In the genomic region with DNA sequence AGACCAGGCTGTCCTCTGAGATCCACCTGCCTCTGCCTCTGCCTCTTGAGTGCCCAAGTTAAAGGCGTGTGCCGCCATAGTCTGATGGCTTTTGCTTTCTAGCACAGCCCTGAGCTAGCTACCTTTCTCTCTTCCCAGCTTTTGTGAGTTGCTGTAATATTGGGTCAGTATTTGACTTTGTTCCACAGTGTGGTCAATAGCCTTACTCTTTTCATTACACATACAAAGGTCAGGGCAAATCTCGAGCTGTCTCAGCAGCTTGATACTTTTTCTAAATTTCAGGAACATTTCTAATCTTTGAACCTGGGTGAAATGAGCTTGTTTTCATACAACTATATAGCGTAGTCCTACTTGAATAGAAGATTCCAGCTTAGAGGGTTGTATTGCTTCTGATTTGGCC, we compare ENCODE assay signal across 10 mouse cellular contexts. TPM values are rescaled to one million over a fixed set of nuclear protein-coding genes. Genes with fewer than 3 reads are reported as not detected.
DNase-seq lines count a peak whose midpoint lies in the region; ATAC-seq and TF ChIP-seq lines count a peak whose summit lies in the region.
"Had no signal": no experiment of that assay in that cellular context is flagged by ENCODE, and none has a peak within 500 bp of the region (broad histone marks: within the 10 kb centered on the region; RNA-seq: fewer than 3 reads in every experiment).

No protein-coding gene starts in this region.

- no peak for TF ChIP-seq POLR2A in myocyte (IDR thresholded peaks at IDR 0.05; ENCODE audit: insufficient read length, low read depth)

- H3K36me3 ChIP-seq in lung, embryonic 16.5 days (ENCODE audit: control insufficient read depth, insufficient read depth, low read length) = peaks cover 8% of the 10 kb centered on the region
- peaks cover 31% of the 10 kb centered on the region for H3K36me3 ChIP-seq in forebrain, embryonic 13.5 days (ENCODE audit: poor library complexity, severe bottlenecking)
- H3K36me3 ChIP-seq in intestine, embryonic 15.5 days = peaks cover 4% of the 10 kb centered on the region
- peaks cover 23% of the 10 kb centered on the region for H3K36me3 ChIP-seq in myocyte (ENCODE audit: control insufficient read depth, insufficient read depth)

- H3K27ac ChIP-seq in lung, embryonic 16.5 days (ENCODE audit: low read length) = no peak overlapping the region
- H3K27ac ChIP-seq in forebrain, embryonic 13.5 days = no peak overlapping the region
- no peak overlapping the region for H3K27ac ChIP-seq in intestine, embryonic 15.5 days
- H3K27ac ChIP-seq: liver, embryonic 14.5 days had no signal

- H3K9ac ChIP-seq in lung, embryonic 16.5 days (ENCODE audit: low read length) = no peak overlapping the region
- H3K9ac ChIP-seq in forebrain, embryonic 13.5 days = no peak overlapping the region
- H3K9ac ChIP-seq in intestine, embryonic 15.5 days = no peak overlapping the region
- H3K9ac ChIP-seq: liver, embryonic 14.5 days had no signal

- H3K9me3 ChIP-seq in lung, embryonic 16.5 days (ENCODE audit: control insufficient read depth, low read length) = no peaks in the 10 kb centered on the region
- H3K9me3 ChIP-seq in forebrain, embryonic 13.5 days (replicated peaks) = no peaks in the 10 kb centered on the region
- H3K9me3 ChIP-seq in intestine, embryonic 15.5 days = no peaks in the 10 kb centered on the region

- H3ac ChIP-seq in myocyte (ENCODE audit: control insufficient read depth, insufficient read length) = no peak overlapping the region

- no peak overlapping the region for H3K4me3 ChIP-seq in lung, embryonic 16.5 days (ENCODE audit: low read length)
- no peak overlapping the region for H3K4me3 ChIP-seq in forebrain, embryonic 13.5 days
- H3K4me3 ChIP-seq in intestine, embryonic 15.5 days (replicated peaks) = no peak overlapping the region
- H3K4me3 ChIP-seq in myocyte = peak overlapping the region; percentile 89

- H3K79me2 ChIP-seq in myocyte (ENCODE audit: control insufficient read depth, insufficient read depth) = peaks cover 50% of the 10 kb centered on the region

- no peak for ATAC-seq in lung, embryonic 16.5 days (ENCODE audit: low read depth)
- ATAC-seq in forebrain, embryonic 13.5 days = no peak
- ATAC-seq in intestine, embryonic 15.5 days = no peak

- H3K4me2 ChIP-seq in lung, embryonic 16.5 days (ENCODE audit: low read depth, low read length) = peak overlapping the region; percentile 85; the same call in 1 of the 2 replicates
- peak overlapping the region; percentile 74 for H3K4me2 ChIP-seq in forebrain, embryonic 13.5 days
- H3K4me2 ChIP-seq in intestine, embryonic 15.5 days (replicated peaks) = peak overlapping the region; percentile 63
- H3K4me2 ChIP-seq in myocyte (ENCODE audit: low read depth) = peak overlapping the region; percentile 88

- 92% methylated on average over 4 of the region's 4 CpGs for WGBS in lung, embryonic 16.5 days
- 94% methylated on average over 4 of the region's 4 CpGs for WGBS in forebrain, embryonic 13.5 days
- 86% methylated on average over 4 of the region's 4 CpGs for WGBS in intestine, embryonic 15.5 days

- DNase-seq in lung, adult 18-20 months = no peak
- DNase-seq in cerebellum, postnatal 25 days = no peak
- DNase-seq in heart, adult 18-20 months = no peak
- no peak for DNase-seq in adrenal gland, postnatal 10 days
- DNase-seq: kidney, postnatal 14 days had no signal

- peaks cover 11% of the 10 kb centered on the region for H3K4me1 ChIP-seq in lung, embryonic 16.5 days (replicated peaks; ENCODE audit: control insufficient read depth, insufficient read depth, low read length)
- H3K4me1 ChIP-seq in forebrain, embryonic 13.5 days = peaks cover 25% of the 10 kb centered on the region
- peaks cover 12% of the 10 kb centered on the region for H3K4me1 ChIP-seq in intestine, embryonic 15.5 days (replicated peaks)

- no peaks in the 10 kb centered on the region for H3K27me3 ChIP-seq in lung, embryonic 16.5 days (ENCODE audit: control insufficient read depth, insufficient read depth, low read depth, low read length)
- H3K27me3 ChIP-seq in forebrain, embryonic 13.5 days = no peaks in the 10 kb centered on the region
- H3K27me3 ChIP-seq in intestine, embryonic 15.5 days (replicated peaks) = no peaks in the 10 kb centered on the region
- no peaks in the 10 kb centered on the region for H3K27me3 ChIP-seq in myocyte (ENCODE audit: control insufficient read depth, insufficient read depth, insufficient read length)

TF ChIP-seq in myocyte, 11 proteins besides CTCF, POLR2A, EP300 and RAD21:
- no peak for TF ChIP-seq CEBPB (IDR thresholded peaks at IDR 0.05; ENCODE audit: insufficient read depth, poor library complexity, severe bottlenecking)
- TF ChIP-seq MAX (IDR thresholded peaks at IDR 0.05; ENCODE audit: low read depth) = no peak
- TF ChIP-seq MYOG (IDR thresholded peaks at IDR 0.05; ENCODE audit: control insufficient read depth in 1 of 3, insufficient read depth in 1 of 3, insufficient read length in 2 of 3, low read depth in 2 of 3) = no peak
- no peak for TF ChIP-seq TCF12 (IDR thresholded peaks at IDR 0.05; ENCODE audit: insufficient read depth, poor library complexity, severe bottlenecking)
- no peak for TF ChIP-seq SRF (IDR thresholded peaks at IDR 0.05; ENCODE audit: control insufficient read depth, insufficient read length, low read depth)
- no peak for TF ChIP-seq USF1 (IDR thresholded peaks at IDR 0.05; ENCODE audit: low read depth)
- no peak for TF ChIP-seq TCF3 (IDR thresholded peaks at IDR 0.05; ENCODE audit: insufficient read length, low read depth)
- TF ChIP-seq MYOD1 (IDR thresholded peaks at IDR 0.05; ENCODE audit: control insufficient read depth in 1 of 3, insufficient read length in 2 of 3, low read depth in 2 of 3) = no peak
- TF ChIP-seq POLR2AphosphoS2 (IDR thresholded peaks at IDR 0.05; ENCODE audit: insufficient read length, low read depth) = no peak
- TF ChIP-seq E2F4 (IDR thresholded peaks at IDR 0.05; ENCODE audit: insufficient read depth) = no peak
- TF ChIP-seq REST (IDR thresholded peaks at IDR 0.05; ENCODE audit: insufficient read depth, insufficient read length) = no peak
TF ChIP-seq in myocyte: peak in this region for 0.

RNA-seq across cellular contexts. Expression of a gene that starts 1.9 kb away (rescaled TPM):
- polyA plus RNA-seq in lung, embryonic 16.5 days (2015; fragmentation: Nextera tagmentation; extraction: Ambion mirVana) = 7.7 and 8.4 TPM in 2 replicates
- 9.8 and 10.1 TPM in 2 replicates for polyA plus RNA-seq in forebrain, embryonic 13.5 days (2015; fragmentation: Nextera tagmentation; extraction: Ambion mirVana)
- polyA plus RNA-seq in intestine, embryonic 15.5 days (2015; fragmentation: Nextera tagmentation; extraction: Ambion mirVana) = 30.7 and 33.9 TPM in 2 replicates
- polyA plus RNA-seq in myocyte (2012; fragmentation: generic; extraction: Trizol) = 46.4 TPM
- 10 to 100 TPM; 23.2 to 30.1 TPM for total RNA-seq in heart, adult 18-20 months (2021)
- total RNA-seq in adrenal gland, postnatal 10 days (2021) = 100 to 1,000 TPM; 109 to 121 TPM

RNA-seq across cellular contexts. Expression of a gene that starts 32.3 kb away (rescaled TPM):
- polyA plus RNA-seq in lung, embryonic 16.5 days (2015; fragmentation: Nextera tagmentation; extraction: Ambion mirVana) = 6.3 and 7.3 TPM in 2 replicates
- 0.04 and 0.15 TPM in 2 replicates for polyA plus RNA-seq in forebrain, embryonic 13.5 days (2015; fragmentation: Nextera tagmentation; extraction: Ambion mirVana)
- 9.8 and 10.9 TPM in 2 replicates for polyA plus RNA-seq in intestine, embryonic 15.5 days (2015; fragmentation: Nextera tagmentation; extraction: Ambion mirVana)
- polyA plus RNA-seq in myocyte (2012; fragmentation: generic; extraction: Trizol) = not detected
- 1 to 10 TPM; 3.2 to 7.3 TPM for total RNA-seq in heart, adult 18-20 months (2021)
- total RNA-seq in adrenal gland, postnatal 10 days (2021) = 1 to 10 TPM; 4.3 to 5.5 TPM

RNA-seq across cellular contexts. Expression of a gene that starts 32.4 kb away (rescaled TPM):
- polyA plus RNA-seq in lung, embryonic 16.5 days (2015; fragmentation: Nextera tagmentation; extraction: Ambion mirVana) = 13.8 TPM in 2 replicates
- 15.0 and 16.8 TPM in 2 replicates for polyA plus RNA-seq in forebrain, embryonic 13.5 days (2015; fragmentation: Nextera tagmentation; extraction: Ambion mirVana)
- 11.0 and 11.9 TPM in 2 replicates for polyA plus RNA-seq in intestine, embryonic 15.5 days (2015; fragmentation: Nextera tagmentation; extraction: Ambion mirVana)
- polyA plus RNA-seq in myocyte (2012; fragmentation: generic; extraction: Trizol) = 1.5 TPM
- total RNA-seq in heart, adult 18-20 months (2021) = 1 to 10 TPM; 3.1 to 3.5 TPM
- total RNA-seq in adrenal gland, postnatal 10 days (2021) = 1 to 10 TPM; 4.8 to 5.8 TPM

RNA-seq across cellular contexts. Expression of a gene that starts 32.5 kb away (rescaled TPM):
- 21.6 and 21.8 TPM in 2 replicates for polyA plus RNA-seq in lung, embryonic 16.5 days (2015; fragmentation: Nextera tagmentation; extraction: Ambion mirVana)
- 33.8 and 34.6 TPM in 2 replicates for polyA plus RNA-seq in forebrain, embryonic 13.5 days (2015; fragmentation: Nextera tagmentation; extraction: Ambion mirVana)
- polyA plus RNA-seq in intestine, embryonic 15.5 days (2015; fragmentation: Nextera tagmentation; extraction: Ambion mirVana) = 30.0 and 40.0 TPM in 2 replicates
- 13.3 TPM for polyA plus RNA-seq in myocyte (2012; fragmentation: generic; extraction: Trizol)
- 1 to 10 TPM; 7.4 to 7.6 TPM for total RNA-seq in heart, adult 18-20 months (2021)
- total RNA-seq in adrenal gland, postnatal 10 days (2021) = 10 to 100 TPM; 15.4 to 19.4 TPM
